Mouse (Mus musculus) urinary bladder, postnatal 10 days (tissue): ENCODE data around the gene Ank3.

Experiments
- DNase-seq: peaks from one replicate; pipeline ENCODE4 v3.0.0; 2022; ENCODE audit warnings: low spot score

The Ank3 gene

GRCm38 (mm10) chr10:69476871-69477270 lies 78.3 kb downstream of the Ank3 start:
- DNase-seq = no peak

- no peak for DNase-seq
These were observed 79.1 kb downstream of the Ank3 start for GRCm38 (mm10) chr10:69477656-69478055.

- no peak for DNase-seq
These were observed 80.3 kb downstream of the Ank3 start for GRCm38 (mm10) chr10:69478831-69479230.

DNA sequence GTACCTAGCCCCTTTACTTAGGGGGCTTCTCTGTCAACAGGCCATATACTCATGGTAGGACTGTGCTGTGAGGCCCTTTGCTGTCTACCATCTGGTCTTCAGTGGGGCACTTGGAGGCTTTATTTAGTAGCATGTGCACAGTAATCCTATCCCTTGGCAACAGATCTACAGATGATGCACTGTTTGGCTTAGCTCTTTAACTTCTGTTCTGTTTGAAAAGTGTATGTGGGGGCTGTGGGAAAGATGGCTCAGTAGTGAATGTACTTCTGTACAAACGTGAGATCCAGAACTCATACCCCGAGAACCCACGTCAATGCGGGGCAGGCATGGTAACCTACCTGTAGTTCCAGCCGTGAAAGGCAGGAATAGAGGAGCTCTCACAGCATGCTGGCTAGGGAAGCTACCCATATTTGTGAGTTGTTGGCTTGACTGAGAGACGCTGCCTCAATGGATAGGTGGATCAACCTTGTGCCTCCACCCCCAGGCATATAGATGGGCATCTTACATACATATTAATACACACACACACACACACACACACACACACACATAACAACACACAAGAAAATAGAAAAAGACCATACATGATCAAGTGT lies 86.7 kb downstream of the Ank3 start:
- DNase-seq = no peak

DNA sequence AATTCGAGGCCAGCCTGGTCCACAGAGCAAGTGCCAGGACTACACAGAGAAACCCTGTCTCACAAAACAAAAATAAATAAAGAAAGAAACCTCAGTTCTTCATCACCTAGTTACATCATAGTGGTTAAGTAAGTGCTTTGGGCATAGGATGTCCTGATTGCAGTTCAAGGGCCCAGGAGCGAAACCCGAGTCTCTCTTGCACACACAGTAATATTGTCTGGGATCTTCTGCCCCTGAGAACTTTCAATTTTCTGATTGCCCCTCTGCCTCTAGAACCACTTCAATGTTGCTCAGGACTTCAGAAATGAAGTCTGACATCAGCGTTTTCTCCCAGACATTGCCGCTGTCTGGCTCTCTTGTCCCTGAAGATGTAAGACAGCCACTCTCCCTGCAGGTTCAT lies 91.6 kb downstream of the Ank3 start:
- no peak for DNase-seq

DNA sequence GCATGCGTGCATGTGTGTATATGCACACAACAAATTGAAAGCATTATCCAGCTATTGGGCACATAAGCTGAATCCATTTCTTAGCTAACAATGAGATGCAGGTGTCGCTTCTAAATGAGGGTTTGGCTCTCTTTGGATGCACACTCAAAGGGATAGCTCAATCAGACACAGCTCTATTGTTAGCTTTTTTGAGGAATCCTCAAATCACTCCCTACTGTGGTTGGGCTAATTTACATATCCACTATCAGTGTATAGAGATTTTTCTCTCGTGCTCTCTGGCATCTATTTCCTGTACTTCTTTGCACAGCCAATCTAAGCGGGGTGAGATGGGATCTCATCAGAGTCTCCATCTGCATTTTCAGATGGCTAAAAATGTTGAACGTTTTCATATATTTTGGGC lies 93.4 kb downstream of the Ank3 start:
- no peak for DNase-seq

GRCm38 (mm10) chr10:69497382-69497781 lies 98.8 kb downstream of the Ank3 start:
- DNase-seq = no peak

DNA sequence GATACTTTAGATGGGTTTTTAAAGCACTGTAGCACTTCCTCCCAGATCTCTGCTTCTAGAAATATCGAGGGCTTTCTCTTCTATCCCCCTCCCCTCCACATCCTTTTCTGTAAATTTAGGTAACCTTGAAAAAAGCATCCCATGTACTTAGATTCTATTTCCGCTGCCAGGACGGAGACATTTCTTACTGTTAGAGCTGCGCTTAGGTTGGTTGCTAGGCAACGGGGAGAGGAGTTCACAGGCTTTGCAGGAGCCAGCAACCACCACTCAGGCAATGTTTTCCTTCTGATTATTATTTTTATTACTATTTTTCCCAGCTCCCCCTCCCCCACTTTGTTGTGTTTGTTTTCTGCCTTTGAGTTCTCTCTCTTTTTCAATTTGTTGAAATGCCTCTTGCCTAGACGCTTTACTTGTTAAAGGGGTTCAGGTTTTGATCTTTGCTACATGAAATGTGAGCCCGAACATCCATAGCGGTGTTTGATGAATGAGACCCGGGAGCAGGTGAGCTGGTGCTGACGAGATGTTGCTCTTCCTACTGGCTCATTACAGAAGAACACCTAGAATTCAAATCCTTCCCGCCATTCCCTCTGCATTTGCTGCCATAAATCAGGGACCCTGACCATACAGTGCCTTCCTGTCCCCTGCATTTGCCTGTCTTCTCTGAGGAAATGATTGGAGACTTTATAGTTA lies 101.7 kb downstream of the Ank3 start:
- DNase-seq = no peak

- DNase-seq = no peak
These were observed 105.2 kb downstream of the Ank3 start for GRCm38 (mm10) chr10:69503791-69504190.

- no peak for DNase-seq
These were observed 109.1 kb downstream of the Ank3 start for GRCm38 (mm10) chr10:69507719-69508118.

- DNase-seq = no peak
These were observed 111.8 kb downstream of the Ank3 start for GRCm38 (mm10) chr10:69510392-69510791.

- no peak for DNase-seq
These were observed 112.7 kb downstream of the Ank3 start for GRCm38 (mm10) chr10:69511234-69511633.

- DNase-seq = no peak
These were observed 123.4 kb downstream of the Ank3 start for GRCm38 (mm10) chr10:69521977-69522376.

GRCm38 (mm10) chr10:69523202-69523601 lies 124.6 kb downstream of the Ank3 start:
- no peak for DNase-seq

DNA sequence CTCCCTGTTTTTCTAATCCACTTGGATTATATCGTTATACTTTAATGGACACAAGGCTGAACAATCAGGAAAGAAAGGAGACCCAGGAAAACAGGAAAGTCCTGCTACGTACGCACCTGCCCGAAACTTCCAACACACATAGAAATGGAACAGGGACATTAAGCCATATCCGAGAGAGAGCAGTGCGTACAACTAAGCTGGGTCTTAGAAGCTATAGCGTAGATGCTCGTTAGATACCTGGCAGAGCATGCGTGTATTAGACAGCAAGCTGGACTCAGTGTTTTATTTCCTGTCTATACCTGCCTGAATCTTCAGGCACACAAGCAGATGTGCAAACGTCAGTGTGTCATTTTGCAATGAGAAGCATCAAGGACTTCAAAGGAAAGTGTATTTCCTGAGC lies 128.7 kb downstream of the Ank3 start:
- DNase-seq = no peak

DNA sequence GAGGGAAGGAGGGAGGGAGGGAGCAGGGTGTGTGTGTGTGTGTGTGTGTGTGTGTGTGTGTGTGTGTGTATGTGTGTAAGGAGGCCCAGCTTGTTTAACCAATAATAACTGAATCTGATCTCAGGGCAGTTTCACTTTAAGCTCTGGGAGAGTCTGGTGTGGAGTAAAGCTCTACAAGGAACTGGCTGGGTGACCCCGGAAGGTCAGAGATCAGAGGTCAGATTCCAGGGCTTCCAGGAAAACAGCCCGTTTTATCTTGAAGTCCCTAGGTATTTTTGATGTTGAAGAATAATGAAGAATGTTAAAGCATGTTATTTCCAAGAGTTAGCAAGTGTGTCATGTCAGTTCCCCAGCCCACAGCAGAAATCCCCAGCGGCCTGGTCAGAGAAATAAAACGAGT lies 130.2 kb downstream of the Ank3 start:
- DNase-seq = no peak

GRCm38 (mm10) chr10:69530326-69530725 lies 131.8 kb downstream of the Ank3 start:
- no peak for DNase-seq

DNA sequence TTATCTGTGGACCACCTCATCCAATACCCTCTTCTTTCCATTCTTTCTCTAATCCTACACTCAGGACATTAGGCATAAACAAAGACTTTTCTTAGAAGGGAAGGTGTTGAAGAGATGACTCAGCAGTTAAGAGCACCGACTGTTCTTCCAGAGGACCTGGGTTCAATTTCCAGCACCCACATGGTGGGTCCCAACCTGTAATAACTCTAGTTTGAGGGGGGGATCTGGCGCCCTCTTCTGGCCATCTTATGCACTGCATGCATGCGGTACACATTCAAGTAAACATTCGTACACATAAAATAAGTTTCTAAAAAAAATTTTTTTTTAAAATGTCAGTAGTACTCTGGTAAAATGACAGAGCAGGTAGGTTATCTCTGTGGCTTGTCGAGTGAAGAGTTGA lies 133.0 kb downstream of the Ank3 start:
- DNase-seq = no peak

DNA sequence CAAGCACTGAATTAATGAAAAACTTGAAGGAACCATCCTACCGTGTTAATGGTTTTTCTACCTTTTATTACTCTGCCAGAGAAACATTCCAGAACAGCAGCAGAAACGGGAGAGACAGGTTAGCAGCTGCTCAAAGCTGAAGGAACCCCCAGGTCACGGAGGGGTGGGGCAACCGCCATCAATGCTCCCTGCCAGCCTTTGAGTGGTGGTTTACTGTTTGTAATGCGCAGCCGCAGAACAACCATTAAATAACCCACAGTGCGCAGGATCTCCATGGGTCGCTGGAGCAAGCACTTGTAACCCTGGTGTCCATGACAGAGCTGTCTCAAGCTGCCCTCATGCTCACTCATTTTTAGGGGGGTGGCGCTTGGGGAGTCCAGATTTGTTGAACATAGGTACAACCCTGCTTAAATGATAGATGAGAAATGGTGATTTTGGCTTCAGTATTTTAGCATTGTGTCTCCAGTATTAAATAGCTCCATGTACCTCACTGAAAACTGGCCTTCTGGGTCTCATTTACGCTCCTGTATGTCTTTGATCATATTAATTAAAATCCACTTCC lies 133.7 kb downstream of the Ank3 start:
- no peak for DNase-seq

- DNase-seq = no peak
These were observed 135.2 kb downstream of the Ank3 start for GRCm38 (mm10) chr10:69533505-69534388.

DNA sequence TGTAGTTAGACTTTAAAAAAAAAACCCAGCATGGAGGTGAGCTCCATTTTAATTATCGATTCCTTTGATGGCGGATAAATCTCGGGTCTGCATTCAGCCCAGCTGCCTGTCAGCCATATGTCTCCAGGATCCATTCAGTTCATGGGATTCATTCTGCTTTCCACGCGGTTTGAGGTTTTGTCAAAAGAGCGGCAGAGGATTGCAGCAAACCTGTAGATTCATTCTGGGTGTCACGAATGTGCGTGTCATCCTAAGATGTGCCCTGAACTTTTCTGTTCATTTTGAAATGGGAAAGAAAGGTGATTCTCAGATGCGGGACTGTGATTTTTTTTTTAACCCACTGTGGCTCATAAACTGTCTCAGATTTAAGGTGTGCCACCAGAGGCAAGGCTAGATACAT lies 136.1 kb downstream of the Ank3 start:
- DNase-seq = no peak

DNA sequence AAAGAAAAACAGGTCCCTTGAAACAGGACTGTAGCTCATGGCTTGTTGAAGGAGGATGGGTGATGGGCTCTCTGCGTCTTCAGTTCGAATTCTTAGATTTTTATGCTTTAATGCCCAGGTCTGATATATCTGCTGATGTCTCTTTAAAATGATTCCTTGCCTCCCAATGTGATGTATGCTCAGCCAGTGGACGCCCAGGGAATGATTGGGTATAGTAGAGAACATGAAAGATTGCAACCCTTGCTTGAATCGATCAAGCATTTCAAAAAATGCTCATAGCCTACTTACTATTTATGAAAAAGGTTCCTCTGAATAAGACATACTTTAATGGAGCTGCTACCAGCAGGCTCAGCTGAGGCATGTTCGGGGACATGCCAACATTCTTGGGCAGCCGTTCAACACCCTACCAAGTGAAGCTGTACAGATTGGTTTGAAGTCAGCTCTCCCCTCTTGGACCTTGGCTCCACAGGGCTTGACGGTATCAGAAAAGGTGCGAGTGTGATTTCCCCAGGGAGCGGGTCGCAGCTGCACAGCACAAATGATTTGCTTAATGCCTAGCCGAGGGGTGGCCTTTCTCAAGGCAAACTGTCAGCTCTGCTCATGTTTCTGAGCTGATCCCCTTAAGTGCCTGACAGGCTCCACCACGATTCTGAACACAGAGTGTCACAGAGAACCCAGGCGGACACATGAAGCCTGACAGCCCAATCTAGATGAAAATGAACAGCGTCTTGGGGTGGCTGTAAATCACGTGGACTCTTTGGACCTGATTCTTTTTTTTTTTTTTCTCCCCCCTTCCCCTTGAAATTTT lies 136.8 kb downstream of the Ank3 start:
- DNase-seq = no peak
